Mouse (Mus musculus) thymus, adult 2 months (tissue): ENCODE results near the gene Stmn1.

ENCODE experiments used
- CTCF ChIP-seq: fragments of 200-500 bp; IDR thresholded peaks from 2 replicates; pipeline ENCODE4 v1.5.1; 2012; ENCODE audit warnings: mild to moderate bottlenecking, control low read depth, low read length, moderate library complexity, borderline replicate concordance; ENCODE audit not compliant: control insufficient read depth, poor library complexity, insufficient read depth; ENCODE audit errors: extremely low read depth
- POLR2A ChIP-seq: fragments of 200-500 bp; IDR thresholded peaks from 2 replicates; pipeline ENCODE4 v1.6.1; 2012; ENCODE audit warnings: mild to moderate bottlenecking, low read length, control low read depth, moderate library complexity; ENCODE audit not compliant: control insufficient read depth, poor library complexity, insufficient read depth; ENCODE audit errors: extremely low read depth

GRCm38 (mm10) chr4:134430381-134431004, 37.6 kb upstream of the Stmn1 start:
- TF ChIP-seq CTCF (no peak), POLR2A (no peak)
